Mouse (Mus musculus) c-Kit-positive CD71-positive TER-119-positive erythroid progenitor cells, embryonic 14.5 days (primary cell): Measurements from ENCODE around the gene Prrc2a.

Experiments used
- DNase-seq: peaks from one replicate; pipeline ENCODE4 v3.0.0-alpha.2; 2013; ENCODE audit warnings: low spot score

The Prrc2a gene

GRCm38 (mm10) chr17:35103221-35103690, 61.4 kb downstream of the Prrc2a start:
- no peak for DNase-seq

- no peak for DNase-seq
Observed at GRCm38 (mm10) chr17:35102299-35102698, 62.4 kb downstream of the Prrc2a start.

GRCm38 (mm10) chr17:35101161-35101560, 63.5 kb downstream of the Prrc2a start:
- DNase-seq: no peak

GRCm38 (mm10) chr17:35100196-35100765, 64.4 kb downstream of the Prrc2a start:
- DNase-seq: no peak
